Mouse (Mus musculus) left cerebral cortex, adult 8-10 months (tissue): Measurements from ENCODE around the gene Tpp2. TPM values are rescaled to one million over a fixed set of nuclear protein-coding genes. Genes with fewer than 3 reads are reported as not detected.
"Not testable (repeated sequence)": the region's sequence is repeated elsewhere in the genome, so short reads cannot be mapped to it uniquely, and the experiment has no call there.

ENCODE experiments used
- DNase-seq, 2 experiments: peaks; one replicate each; pipeline ENCODE4 v3.0.0; 2022; ENCODE audit warnings: low spot score in 2 of 2
- microRNA-seq, 2 experiments: library from miRNA; unstranded; fragments of <30 nt; microRNA quantifications; one replicate each; pipeline ENCODE4 v1.2.0; 2022
- total RNA-seq, 4 experiments: library from RNA; stranded (reverse); gene quantifications; 2 replicates each; pipeline ENCODE4 v1.2.4; 2022

Gene Tpp2
- total RNA-seq, 4 experiments from 2014 or later, result 45.1 to 49.1 (median 46.9) TPM

DNA sequence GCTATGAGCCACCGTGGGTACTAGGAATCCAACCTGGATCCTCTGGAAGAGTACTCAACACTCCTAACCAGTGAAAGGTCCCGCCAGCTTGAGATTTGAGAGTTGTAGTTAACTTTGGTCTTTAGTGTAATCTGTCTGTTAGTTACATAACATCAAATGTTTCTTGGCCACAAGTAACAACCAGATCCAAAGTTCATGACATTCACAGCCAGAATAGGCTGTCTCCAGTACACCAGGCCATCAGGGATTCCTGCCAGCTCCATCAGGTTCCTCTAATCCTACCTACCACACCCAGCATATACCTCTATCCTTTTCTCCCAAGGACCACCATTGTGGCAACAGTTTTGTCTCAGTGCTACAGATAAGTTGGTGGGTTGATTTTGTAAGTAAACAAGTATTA lies 82.1 kb downstream of the Tpp2 start:
- no peak for DNase-seq

DNA sequence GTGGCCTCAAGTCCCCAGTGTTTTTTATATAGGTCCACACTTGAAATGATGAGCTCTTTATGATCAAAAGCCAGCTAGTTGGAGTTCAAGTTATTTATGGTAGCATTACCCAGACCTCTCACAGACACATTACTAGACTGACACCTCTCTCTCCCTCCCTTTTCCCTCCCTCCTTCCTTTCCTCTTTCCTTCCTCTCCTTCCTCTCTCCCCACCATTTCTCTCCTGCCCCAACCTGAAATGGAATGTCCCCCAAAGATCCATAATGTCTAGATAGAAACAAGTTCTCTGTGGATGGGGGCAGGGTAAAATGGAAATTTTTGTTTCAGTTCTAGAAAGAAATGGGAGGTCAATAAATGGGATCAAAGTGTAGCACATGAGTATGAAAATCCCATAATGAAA lies 86.5 kb downstream of the Tpp2 start, which contains the start of gene Mettl21c:
TSS of gene Mettl21c (minus strand) at position 101 of the 400 bp plus-strand sequence.
- DNase-seq, result no peak

DNA sequence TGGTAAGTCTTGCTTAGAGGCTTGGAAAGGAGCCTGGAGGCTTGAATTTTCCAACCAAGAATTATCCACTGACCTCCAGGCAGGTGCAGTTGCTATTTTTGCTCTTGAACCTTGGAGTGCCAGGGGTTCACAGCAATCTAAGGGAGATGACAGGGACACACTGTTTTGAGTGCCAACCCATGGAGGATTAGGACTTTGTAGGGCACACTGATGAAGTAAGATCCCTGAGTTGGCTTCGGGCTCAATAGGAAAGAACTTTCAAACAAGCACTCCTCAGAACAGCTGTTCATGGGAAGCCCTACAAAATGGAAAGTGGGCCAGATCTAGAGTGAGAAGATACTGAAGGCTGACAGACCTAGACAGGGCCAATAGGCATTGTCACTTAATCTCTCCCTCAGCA lies 89.2 kb downstream of the Tpp2 start:
- DNase-seq, result no peak

DNA sequence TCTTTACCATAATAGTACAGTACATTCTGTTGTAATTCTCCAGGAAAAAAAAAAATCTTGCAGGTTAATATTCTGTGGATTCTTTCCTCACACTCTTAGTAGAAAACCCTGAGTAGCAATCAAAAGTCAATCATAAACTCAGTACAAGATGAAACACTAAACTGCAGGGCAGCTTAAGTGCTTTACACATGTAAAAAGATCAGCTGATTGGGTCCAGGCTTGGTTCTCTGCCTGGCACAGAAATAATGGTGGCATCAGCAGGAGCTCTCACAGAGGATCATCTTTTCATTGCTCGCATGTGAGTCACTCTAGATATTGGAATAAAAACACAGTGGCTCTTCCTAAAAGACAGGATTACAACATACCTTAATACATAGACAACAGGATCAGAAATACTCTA lies 94.2 kb downstream of the Tpp2 start:
- no peak for DNase-seq

DNA sequence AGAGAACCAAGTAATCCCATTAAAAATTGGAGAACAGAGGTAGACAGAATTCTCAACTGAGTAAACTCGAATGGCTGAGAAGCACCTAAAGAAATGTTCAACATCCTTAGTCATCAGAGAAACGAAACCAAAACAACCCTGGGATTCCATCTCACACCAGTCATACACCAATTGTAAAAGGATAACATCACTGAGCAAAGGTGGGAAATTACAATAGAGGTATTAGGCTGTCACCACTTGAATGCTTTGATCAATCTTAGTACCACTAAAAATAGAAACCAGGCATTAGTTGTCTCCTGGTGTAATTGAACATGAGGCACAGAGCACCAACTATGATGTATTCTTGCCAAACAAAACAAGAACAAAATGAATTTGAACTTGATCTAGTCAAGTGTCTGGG lies 98.8 kb downstream of the Tpp2 start:
- DNase-seq, result no peak

DNA sequence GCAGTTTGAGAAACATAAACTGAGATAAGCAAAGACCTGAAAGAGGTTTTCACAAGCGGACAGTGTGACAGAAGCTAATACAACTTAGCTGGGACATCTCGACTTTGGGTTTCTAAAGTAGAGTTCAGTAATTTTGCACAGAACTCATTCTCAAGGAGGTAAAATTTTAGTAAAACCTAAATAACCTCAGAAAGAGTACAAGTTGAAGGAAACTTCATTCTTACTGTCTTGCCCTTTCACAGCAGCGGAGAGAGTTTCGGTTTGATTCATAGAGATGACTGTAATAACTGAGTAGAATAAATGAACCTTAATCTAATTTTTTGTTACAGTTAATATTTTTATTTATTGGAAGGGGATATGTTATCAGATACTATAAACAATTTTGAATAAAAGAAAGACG lies 99.5 kb downstream of the Tpp2 start:
- no peak for DNase-seq

DNA sequence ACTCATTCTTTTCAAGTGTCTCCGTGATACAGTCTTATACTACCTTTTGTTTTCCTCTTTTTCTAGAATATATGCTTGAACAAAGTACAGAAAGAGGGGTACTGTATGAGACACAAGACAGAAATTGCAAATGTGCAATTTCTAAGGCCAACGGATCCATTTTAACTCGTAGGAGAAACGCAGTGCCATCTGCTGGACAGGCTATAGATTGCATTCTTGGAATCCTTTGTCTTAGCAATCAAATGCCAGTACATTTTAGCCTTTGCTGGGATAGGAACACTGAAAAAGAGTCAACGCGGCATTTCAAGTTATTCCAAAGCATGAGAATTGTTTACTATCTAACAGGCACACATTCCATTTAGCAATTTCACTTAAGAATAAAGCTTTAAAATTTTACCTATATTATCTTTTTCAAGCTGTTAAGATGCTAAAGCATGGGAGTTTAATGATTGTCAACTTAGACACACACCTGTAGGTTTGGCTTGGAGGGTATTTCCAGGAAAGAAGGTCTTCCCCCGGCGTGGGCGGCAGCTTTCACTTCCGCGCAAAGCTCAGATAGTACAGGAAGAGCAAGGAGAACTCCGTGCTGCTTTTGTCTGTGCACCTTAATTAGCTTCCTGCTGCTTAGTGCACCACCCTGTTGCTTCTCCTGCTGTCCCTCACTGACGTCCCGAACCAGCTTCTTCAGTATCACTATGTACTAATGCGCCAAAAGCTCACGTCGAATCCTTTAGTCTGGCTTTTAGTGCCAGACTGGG lies 108.5 kb downstream of the Tpp2 start:
- no peak for DNase-seq

DNA sequence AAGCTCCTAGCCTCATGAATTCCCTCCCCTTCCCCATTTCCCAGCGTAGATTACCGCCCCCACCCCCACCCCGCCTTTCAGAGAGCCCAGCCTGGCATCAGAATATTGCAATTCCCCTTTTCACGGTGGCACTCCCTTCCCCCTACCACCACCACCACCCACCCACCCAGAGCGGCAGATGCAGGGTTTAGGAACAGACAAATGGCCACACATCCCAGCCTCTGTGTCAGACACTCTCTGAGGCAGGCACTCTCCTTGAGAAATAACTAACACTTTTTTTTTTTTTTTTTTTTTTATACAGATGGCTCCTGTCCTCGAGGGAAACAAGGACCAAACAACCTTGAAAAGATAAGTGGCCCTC lies 109.1 kb downstream of the Tpp2 start:
- DNase-seq, result no peak

DNA sequence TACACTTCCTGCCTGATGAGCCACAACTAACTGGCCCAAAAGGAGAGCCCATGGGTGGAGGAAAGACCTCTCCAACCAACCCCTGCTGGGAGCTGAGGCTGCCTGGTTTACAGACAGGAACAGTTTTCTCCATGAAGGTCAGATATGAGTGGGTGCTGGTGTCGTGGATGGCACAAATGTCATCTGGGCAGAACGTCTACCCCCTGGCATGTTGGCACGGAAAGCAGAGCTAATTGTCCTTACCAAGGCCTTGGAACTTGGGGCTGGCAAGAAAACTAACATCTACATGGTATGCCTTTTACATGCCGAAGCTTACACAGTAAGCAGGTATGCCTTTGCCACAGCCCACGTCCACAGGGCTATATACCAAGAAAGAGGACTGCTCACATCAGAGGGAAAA lies 112.2 kb downstream of the Tpp2 start:
- not testable (repeated sequence) for DNase-seq

DNA sequence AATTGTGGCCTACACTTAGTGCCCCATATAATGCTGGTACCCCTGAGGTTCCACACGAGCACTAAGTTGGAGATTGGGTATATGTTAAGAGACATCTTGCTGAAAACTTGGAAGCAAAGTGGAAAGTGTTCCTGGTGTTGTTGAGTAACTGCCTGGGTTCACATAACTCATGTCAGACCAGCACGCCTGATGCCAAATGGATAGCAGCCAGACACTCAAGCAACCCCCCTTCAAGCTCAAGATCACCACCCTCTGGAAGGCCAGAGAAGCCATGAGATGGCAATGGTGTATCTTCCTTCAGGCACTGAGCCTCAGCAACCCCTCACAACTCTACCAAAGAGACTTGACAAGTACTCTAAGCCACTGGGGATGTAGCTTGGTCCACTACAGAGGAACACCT lies 113.1 kb downstream of the Tpp2 start:
- DNase-seq, result no peak

Small RNA genes within 50 kb of the gene (microRNA-seq; reads per million reads assigned to microRNA genes)
- 0 reads per million in 2 experiments for gene Gm24180

Other genes with a start within 250 kb of the Tpp2 start
- 10 to 100 TPM in 1 of 4 experiments, 1 to 10 TPM in 1, under 1 TPM in 2; 0.44 to 15.0 (median 2.0) TPM for gene 1500015O10Rik, start 203.0 kb upstream of the Tpp2 start, total RNA-seq
- 10 to 100 TPM; 43.1 to 59.2 (median 49.6) TPM for gene Uxs1, start 105.8 kb upstream of the Tpp2 start, total RNA-seq
- under 1 TPM in 1 of 4 experiments, not detected in 3; 0.11 TPM for gene Mettl21c, start 86.4 kb downstream of the Tpp2 start, total RNA-seq
- not detected for gene Gm8251, start 128.3 kb downstream of the Tpp2 start, total RNA-seq
- gene Tex30, start 168.8 kb downstream of the Tpp2 start, total RNA-seq, result 10 to 100 TPM in 2 of 4 experiments, 1 to 10 TPM in 2; 7.1 to 10.5 (median 10.1) TPM
- gene Kdelc1, start 185.2 kb downstream of the Tpp2 start, total RNA-seq, result 10 to 100 TPM in 2 of 4 experiments, 1 to 10 TPM in 2; 8.2 to 10.5 (median 10.0) TPM
- 10 to 100 TPM; 35.9 to 40.2 (median 39.1) TPM for gene Bivm, start 185.3 kb downstream of the Tpp2 start, total RNA-seq
- gene Ercc5, start 214.1 kb downstream of the Tpp2 start, total RNA-seq, result 10 to 100 TPM; 20.8 to 24.0 (median 22.3) TPM